Mouse (Mus musculus): ENCODE results near the gene Gm17079. TPM values are rescaled to one million over a fixed set of nuclear protein-coding genes. Genes with fewer than 3 reads are reported as not detected.

The Gm17079 gene
- total and polyA plus RNA-seq, 3 experiments: not detected

DNA sequence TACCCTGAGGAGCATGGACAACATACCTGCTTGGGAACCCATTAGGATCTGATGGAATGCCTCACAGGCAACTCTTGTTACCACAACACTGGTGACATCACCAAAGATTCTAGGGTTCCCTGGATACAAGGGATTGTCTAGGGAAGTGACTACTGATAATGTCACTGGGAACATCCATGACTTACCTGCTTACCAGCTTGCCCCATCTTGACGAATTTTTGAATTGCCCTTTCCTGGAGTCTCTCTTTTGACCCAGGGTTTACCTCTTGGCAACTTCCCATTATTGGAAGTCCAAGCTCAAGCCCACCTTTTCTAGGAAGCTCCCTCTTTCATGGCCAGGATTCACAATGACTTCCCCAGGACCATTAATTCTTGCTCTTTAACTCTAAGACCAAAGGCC lies 21.8 kb upstream of the Gm17079 start, which contains the start of gene Gm5800:
Gm5800 (minus strand) TSS at position 101 of the 400 bp plus-strand sequence.
- H3K9ac ChIP-seq (ENCODE audit: low read depth, low read length): no peak within 1 kb of the TSS
- no peaks in the 10 kb centered on the region for H3K4me1 ChIP-seq (ENCODE audit: control insufficient read depth, insufficient read depth, low read length)
- intact Hi-C loops (cut with DNase I): no loop called here
- 21% methylated on average over 1 of the region's 1 CpGs for WGBS
- no peaks in the 10 kb centered on the region for H3K79me2 ChIP-seq (replicated peaks; ENCODE audit: control insufficient read depth, insufficient read depth, low read length)
- H3K4me3 ChIP-seq: no peak within 1 kb of the TSS
- H3K36me3 ChIP-seq (ENCODE audit: control insufficient read depth, insufficient read depth, low read length): no peaks in the 10 kb centered on the region
- TF ChIP-seq POLR2A (IDR thresholded peaks at IDR 0.05; ENCODE audit: insufficient read depth, low read depth, low read length) (no peak), EP300 (IDR thresholded peaks at IDR 0.05; ENCODE audit: insufficient read depth, low read depth, low read length) (no peak), CTCF (IDR thresholded peaks at IDR 0.05) (no peak)
- H3K27me3 ChIP-seq (ENCODE audit: control insufficient read depth, insufficient read depth, low read length): no peaks in the 10 kb centered on the region
- no peak for DNase-seq
- no peak within 1 kb of the TSS for H3K27ac ChIP-seq

DNA sequence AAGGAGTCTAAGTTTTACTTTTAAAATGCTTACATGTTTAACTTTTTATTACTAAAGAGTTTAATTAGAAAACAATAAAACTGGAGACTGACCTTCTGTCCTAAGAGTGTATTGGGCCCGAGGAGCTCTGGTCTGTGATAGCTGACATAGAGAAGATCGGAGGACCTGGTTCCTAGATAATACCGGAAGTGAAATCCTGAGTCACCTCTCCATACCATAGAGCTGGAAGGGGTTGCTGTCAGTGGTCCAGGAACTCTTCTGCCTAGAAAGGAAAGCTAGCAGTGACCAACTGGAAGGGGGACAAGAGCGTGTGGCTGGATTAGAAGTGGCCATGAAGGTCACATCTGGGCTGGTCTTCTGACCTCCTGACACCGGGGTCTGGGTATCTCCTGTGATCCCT lies 18.0 kb downstream of the Gm17079 start:
- WGBS: 83% methylated on average over 5 of the region's 5 CpGs
- TF ChIP-seq EP300 (IDR thresholded peaks at IDR 0.05; ENCODE audit: insufficient read depth, low read depth, low read length): no peak
- no peak for TF ChIP-seq POLR2A (IDR thresholded peaks at IDR 0.05; ENCODE audit: insufficient read depth, low read depth, low read length)
- TF ChIP-seq CTCF (IDR thresholded peaks at IDR 0.05): no peak
- Histone ChIP-seq H3K4me3 (no peak overlapping the region), H3K4me1 (ENCODE audit: control insufficient read depth, insufficient read depth, low read length) (no peaks in the 10 kb centered on the region), H3K36me3 (ENCODE audit: control insufficient read depth, insufficient read depth, low read length) (no peaks in the 10 kb centered on the region), H3K27ac (no peak overlapping the region), H3K27me3 (ENCODE audit: control insufficient read depth, insufficient read depth, low read length) (no peaks in the 10 kb centered on the region), H3K79me2 (replicated peaks; ENCODE audit: control insufficient read depth, insufficient read depth, low read length) (no peaks in the 10 kb centered on the region), H3K9ac (ENCODE audit: low read depth, low read length) (no peak overlapping the region)
- DNase-seq: no peak
- intact Hi-C loops (cut with DNase I): no loop called here

Other genes starting within 250 kb of the Gm17079 start
- not detected for gene Vmn2r89, start 243.6 kb downstream of the Gm17079 start, total RNA-seq (2021)
- not detected in 2 replicates for gene Vmn2r89, start 243.6 kb downstream of the Gm17079 start, polyA plus RNA-seq (2012; rRNA removed)
- not detected for gene Gm5622, start 142.7 kb downstream of the Gm17079 start, total RNA-seq (2021)
- not detected in 2 replicates for gene Gm5622, start 142.7 kb downstream of the Gm17079 start, polyA plus RNA-seq (2012; rRNA removed)
- gene Gm17175, start 121.4 kb downstream of the Gm17079 start, total RNA-seq (2021): not detected
- not detected in 2 replicates for gene Gm17175, start 121.4 kb downstream of the Gm17079 start, polyA plus RNA-seq (2012; rRNA removed)
- gene Gm17174, start 103.3 kb downstream of the Gm17079 start, total RNA-seq (2021): not detected
- not detected in 2 replicates for gene Gm17174, start 103.3 kb downstream of the Gm17079 start, polyA plus RNA-seq (2012; rRNA removed)
- not detected for gene Gm17078, start 84.2 kb downstream of the Gm17079 start, total RNA-seq (2021)
- not detected in 2 replicates for gene Gm17078, start 84.2 kb downstream of the Gm17079 start, polyA plus RNA-seq (2012; rRNA removed)
- gene Gm4181, start 59.8 kb downstream of the Gm17079 start, total RNA-seq (2021): not detected
- gene Gm4181, start 59.8 kb downstream of the Gm17079 start, polyA plus RNA-seq (2012; rRNA removed): not detected in 2 replicates
- not detected for gene Gm5800, start 21.7 kb upstream of the Gm17079 start, total RNA-seq (2021)
- gene Gm5800, start 21.7 kb upstream of the Gm17079 start, polyA plus RNA-seq (2012; rRNA removed): not detected in 2 replicates
- gene Ang4, start 78.1 kb upstream of the Gm17079 start, total RNA-seq (2021): not detected
- not detected in 2 replicates for gene Ang4, start 78.1 kb upstream of the Gm17079 start, polyA plus RNA-seq (2012; rRNA removed)
- not detected for gene AY358078, start 104.6 kb upstream of the Gm17079 start, total RNA-seq (2021)
- gene AY358078, start 104.6 kb upstream of the Gm17079 start, polyA plus RNA-seq (2012; rRNA removed): not detected in 2 replicates
- gene Ear6, start 158.2 kb upstream of the Gm17079 start, total RNA-seq (2021): not detected
- not detected in 2 replicates for gene Ear6, start 158.2 kb upstream of the Gm17079 start, polyA plus RNA-seq (2012; rRNA removed)
- 10 to 100 TPM; 20.1 to 20.7 TPM for gene Mettl17, start 189.4 kb upstream of the Gm17079 start, total RNA-seq (2021)
- 21.1 and 24.8 TPM in 2 replicates for gene Mettl17, start 189.4 kb upstream of the Gm17079 start, polyA plus RNA-seq (2012; rRNA removed)
- under 1 TPM; 0.16 to 0.25 TPM for gene Slc39a2, start 197.4 kb upstream of the Gm17079 start, total RNA-seq (2021)
- gene Slc39a2, start 197.4 kb upstream of the Gm17079 start, polyA plus RNA-seq (2012; rRNA removed): 0.53 and 1.7 TPM in 2 replicates
- 1,000 to 10,000 TPM; 1,274 to 1,571 TPM for gene Ndrg2, start 218.7 kb upstream of the Gm17079 start, total RNA-seq (2021)
- 2,120 and 2,574 TPM in 2 replicates for gene Ndrg2, start 218.7 kb upstream of the Gm17079 start, polyA plus RNA-seq (2012; rRNA removed)
- gene Tppp2, start 223.0 kb upstream of the Gm17079 start, total RNA-seq (2021): not detected
- 0.16 and 0.32 TPM in 2 replicates for gene Tppp2, start 223.0 kb upstream of the Gm17079 start, polyA plus RNA-seq (2012; rRNA removed)
- gene Rnase13, start 227.3 kb upstream of the Gm17079 start, total RNA-seq (2021): not detected
- not detected in 2 replicates for gene Rnase13, start 227.3 kb upstream of the Gm17079 start, polyA plus RNA-seq (2012; rRNA removed)

Measured in heart, adult 2 months (tissue).